Mouse (Mus musculus) left cerebral cortex, postnatal 10 days (tissue): ENCODE data around the gene Gpr22. TPM values are rescaled to one million over a fixed set of nuclear protein-coding genes. Genes with fewer than 3 reads are reported as not detected.

Experiments used
- DNase-seq, 2 experiments: peaks; one replicate each; pipeline ENCODE4 v3.0.0; 2021 to 2022; ENCODE audit warnings: low spot score in 2 of 2, mixed read lengths in 1 of 2; ENCODE audit errors: extremely low spot score in 1 of 2
- intact Hi-C: fragments of 180-260 bp; cut with DNase I; formaldehyde crosslinking; loops from one replicate; pipeline ENCODE4 v1.15.1; 2025
- total RNA-seq, 2 experiments: library from RNA; stranded (reverse); gene quantifications; 2 replicates each; pipeline ENCODE4 v1.2.3; 2021

Gene Gpr22
- 10 to 100 TPM; 40.1 to 41.7 TPM for total RNA-seq

- intact Hi-C loops, result loop anchor here (5.0 kb wide), 1 partner anchor 59 kb away; no protein-coding TSS in a partner anchor
- DNase-seq, result peak; percentile 29 to 65
Observed at GRCm38 (mm10) chr12:31713600-31713999, at the start of gene Gpr22. TSS of gene Gpr22 (minus strand) at chr12:31713947.

GRCm38 (mm10) chr12:31755885-31756755 is 42.4 kb upstream of the Gpr22 start:
- intact Hi-C loops, result no loop called here
- peak in 1 of 2 experiments; percentile 21 for DNase-seq

GRCm38 (mm10) chr12:31754465-31754864 is 40.7 kb upstream of the Gpr22 start:
- intact Hi-C loops, result no loop called here
- no peak for DNase-seq

- intact Hi-C loops, result no loop called here
- DNase-seq, result no peak
Observed at GRCm38 (mm10) chr12:31749846-31750245, 36.1 kb upstream of the Gpr22 start.

GRCm38 (mm10) chr12:31747301-31747700 is 33.6 kb upstream of the Gpr22 start:
- no peak for DNase-seq
- intact Hi-C loops, result no loop called here

GRCm38 (mm10) chr12:31734616-31735015 is 20.9 kb upstream of the Gpr22 start:
- intact Hi-C loops, result no loop called here
- peak; percentile 32 to 35 for DNase-seq

- DNase-seq, result no peak
- intact Hi-C loops, result no loop called here
Observed at GRCm38 (mm10) chr12:31730126-31730525, 16.4 kb upstream of the Gpr22 start.

GRCm38 (mm10) chr12:31726707-31727106 is 13.0 kb upstream of the Gpr22 start:
- intact Hi-C loops, result no loop called here
- no peak for DNase-seq

GRCm38 (mm10) chr12:31725511-31726275 is 11.9 kb upstream of the Gpr22 start:
- DNase-seq, result no peak
- intact Hi-C loops, result no loop called here

- intact Hi-C loops, result no loop called here
- DNase-seq, result no peak
Observed at GRCm38 (mm10) chr12:31724576-31724975, 10.8 kb upstream of the Gpr22 start.

- intact Hi-C loops, result no loop called here
- DNase-seq, result no peak
Observed at GRCm38 (mm10) chr12:31719586-31720275, 6.0 kb upstream of the Gpr22 start.

- intact Hi-C loops, result loop anchor here (5.0 kb wide), 1 partner anchor 58 kb away; no protein-coding TSS in a partner anchor
- no peak for DNase-seq
Observed at GRCm38 (mm10) chr12:31714070-31714469, 323 bp upstream of the Gpr22 start.

- no peak for DNase-seq
- intact Hi-C loops, result loop anchor here (5.0 kb wide), 1 partner anchor 60 kb away; no protein-coding TSS in a partner anchor
Observed at GRCm38 (mm10) chr12:31712727-31713126, 1.0 kb downstream of the Gpr22 start.

GRCm38 (mm10) chr12:31712233-31712632 is 1.5 kb downstream of the Gpr22 start:
- no peak for DNase-seq
- intact Hi-C loops, result loop anchor here (5.0 kb wide), 1 partner anchor 60 kb away; no protein-coding TSS in a partner anchor

- intact Hi-C loops, result loop anchor here (5.0 kb wide), 3 partner anchors 63 to 218 kb away; no protein-coding TSS in a partner anchor
- no peak for DNase-seq
Observed at GRCm38 (mm10) chr12:31709665-31710064, 4.1 kb downstream of the Gpr22 start.

GRCm38 (mm10) chr12:31707531-31707930 is 6.2 kb downstream of the Gpr22 start:
- DNase-seq, result no peak
- intact Hi-C loops, result loop anchor here (5.0 kb wide), 2 partner anchors 205 to 220 kb away; no protein-coding TSS in a partner anchor

GRCm38 (mm10) chr12:31706168-31706567 is 7.6 kb downstream of the Gpr22 start:
- DNase-seq, result no peak
- intact Hi-C loops, result loop anchor here (5.0 kb wide), 2 partner anchors 204 to 221 kb away; no protein-coding TSS in a partner anchor

GRCm38 (mm10) chr12:31703904-31704303 is 9.8 kb downstream of the Gpr22 start:
- no peak for DNase-seq
- intact Hi-C loops, result no loop called here

GRCm38 (mm10) chr12:31701411-31701810 is 12.3 kb downstream of the Gpr22 start:
- DNase-seq, result no peak
- intact Hi-C loops, result no loop called here
